Mouse (Mus musculus) cortical plate, adult 2 months (tissue): ENCODE data around the gene Limch1.

Experiments used
- CTCF ChIP-seq: fragments of 200-500 bp; IDR thresholded peaks from 2 replicates; pipeline ENCODE4 v1.5.1; 2011; ENCODE audit warnings: mild to moderate bottlenecking, control low read depth, low read length; ENCODE audit not compliant: insufficient read depth; ENCODE audit errors: extremely low read depth
- POLR2A ChIP-seq: fragments of 200-500 bp; IDR thresholded peaks from 2 replicates; pipeline ENCODE4 v1.6.1; 2011; ENCODE audit warnings: mild to moderate bottlenecking, low read length, control low read depth; ENCODE audit not compliant: insufficient read depth; ENCODE audit errors: extremely low read depth

DNA sequence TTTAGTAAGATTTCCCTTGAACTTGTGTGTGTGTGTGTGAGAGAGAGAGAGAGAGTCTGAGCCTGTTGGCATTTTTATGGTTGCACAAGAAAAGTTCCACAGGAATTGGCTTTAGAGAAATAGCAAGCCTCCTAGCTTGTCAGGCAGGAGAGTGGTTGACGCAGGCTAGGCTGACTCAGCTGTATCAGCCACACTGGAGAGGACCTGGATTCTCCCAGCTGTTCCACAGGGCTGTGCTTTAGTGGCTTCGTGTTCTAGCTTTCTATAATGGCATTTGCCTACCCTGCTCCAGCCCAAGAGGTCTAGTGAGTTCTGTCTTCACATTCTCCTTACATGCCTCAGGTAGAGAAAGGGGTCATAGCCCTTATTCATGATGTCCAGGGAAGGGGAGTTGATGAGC lies 13.7 kb downstream of the Limch1 start:
- TF ChIP-seq CTCF (no peak), POLR2A (no peak)
